Mouse (Mus musculus) kidney, adult 2 months (tissue): ENCODE measurements at regions not wholly inside any gene's neighbourhood (a gene's known extent, or its start where the extent isn't known, plus 50 kb on each side); places are given as distances from the start of the nearest gene placed in this dataset.

Source experiments
- CTCF ChIP-seq: fragments of 200-500 bp; conservative IDR thresholded peaks from 2 replicates; pipeline ENCODE4 v1.5.1; 2011; ENCODE audit warnings: low read depth, mild to moderate bottlenecking, control low read depth, low read length, moderate library complexity, mixed read lengths; ENCODE audit not compliant: insufficient read depth, insufficient read length
- POLR2A ChIP-seq: fragments of 200-500 bp; IDR thresholded peaks from one replicate; pipeline ENCODE4 v1.6.1; 2011; ENCODE audit warnings: low read depth, low read length, control low read depth

DNA sequence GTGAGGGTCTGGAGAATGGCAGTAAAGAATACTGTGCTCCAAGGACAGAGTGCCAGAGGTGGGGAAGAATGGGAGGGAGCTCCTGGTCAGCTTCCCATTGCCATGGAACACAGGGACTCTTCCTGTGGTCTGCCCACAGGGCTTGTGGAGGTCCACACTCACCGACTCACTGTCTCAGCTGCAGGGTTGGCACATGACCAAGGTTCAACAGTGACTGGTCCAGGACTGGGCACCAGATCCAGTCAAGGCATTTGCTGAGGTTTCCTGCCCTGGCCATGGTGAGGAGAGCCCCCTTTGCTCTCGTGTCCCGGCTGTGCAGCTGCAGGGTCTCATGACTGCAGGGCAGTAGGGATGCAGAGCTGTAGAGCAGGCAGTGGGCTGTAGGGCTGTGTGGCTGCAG, 88.7 kb upstream of the Smim23 start:
- TF ChIP-seq CTCF = no peak
- no peak for TF ChIP-seq POLR2A
